Mouse (Mus musculus) limb, embryonic 11.5 days (tissue): ENCODE results near the gene Utf1. TPM values are rescaled to one million over a fixed set of nuclear protein-coding genes. Genes with fewer than 3 reads are reported as not detected.

Experiments used
- ATAC-seq: fragments of 200-750 bp; cut with Nextera tagmentation; 2 replicates; pipeline ENCODE4 v1.8.0; 2017; ENCODE audit warnings: low read depth; ENCODE audit not compliant: insufficient number of reproducible peaks, low FRiP score, low TSS enrichment
- DNase-seq: peaks from one replicate; pipeline ENCODE4 v3.0.0-alpha.2; 2015; ENCODE audit warnings: low spot score
- H3K27ac ChIP-seq: fragments of 300-500 bp; sonication (generic); replicated peaks from 2 replicates; pipeline ENCODE4 v1.5.1; 2014; ENCODE audit warnings: low read depth, mild to moderate bottlenecking, low read length
- H3K27me3 ChIP-seq: fragments of 300-500 bp; sonication (generic); 2 replicates; pipeline ENCODE4 v1.6.1; 2014; ENCODE audit warnings: mild to moderate bottlenecking, low read length, mixed read lengths; ENCODE audit not compliant: control insufficient read depth, insufficient read depth
- H3K36me3 ChIP-seq: fragments of 300-500 bp; sonication (generic); 2 replicates; pipeline ENCODE4 v1.6.1; 2014; ENCODE audit warnings: mild to moderate bottlenecking, low read length, moderate library complexity, mixed read lengths; ENCODE audit not compliant: control insufficient read depth, insufficient read depth
- H3K4me1 ChIP-seq: fragments of 300-500 bp; sonication (generic); 2 replicates; pipeline ENCODE4 v1.6.1; 2014; ENCODE audit warnings: low read length, mixed read lengths; ENCODE audit not compliant: control insufficient read depth, insufficient read depth
- H3K4me2 ChIP-seq: fragments of 300-500 bp; sonication (generic); 2 replicates; pipeline ENCODE4 v1.6.1; 2014; ENCODE audit warnings: low read depth, mild to moderate bottlenecking, moderate library complexity; ENCODE audit not compliant: severe bottlenecking
- H3K4me3 ChIP-seq: fragments of 300-500 bp; sonication (generic); 2 replicates; pipeline ENCODE4 v1.5.1; 2014; ENCODE audit warnings: low read depth, low read length
- H3K9ac ChIP-seq: fragments of 300-500 bp; sonication (generic); 2 replicates; pipeline ENCODE4 v1.6.1; 2014; ENCODE audit warnings: mild to moderate bottlenecking, low read length
- H3K9me3 ChIP-seq: fragments of 300-500 bp; sonication (generic); 2 replicates; pipeline ENCODE4 v1.6.1; 2016; ENCODE audit warnings: low read length; ENCODE audit not compliant: control insufficient read depth
- WGBS: fragments of 180-500 bp; shearing (Covaris S2); extraction: QIAGEN DNeasy Blood & Tissue Kit; methylation state at CpG from one replicate; pipeline ENCODE4 v1.1.7; 2014; 5-methylcytosine and 5-hydroxymethylcytosine counted together
- polyA plus RNA-seq: library from polyadenylated mRNA; unstranded; fragments of >200 nt; fragmentation: Nextera tagmentation; extraction: Ambion mirVana; gene quantifications from 2 replicates; pipeline ENCODE4 v1.2.1, GENCODE M21; 2014

The Utf1 gene
- polyA plus RNA-seq, 1 experiment from 2014 or later = not detected

- Histone ChIP-seq H3K27ac (no peak overlapping the region), H3K9me3 (no peaks in the 10 kb centered on the region), H3K4me3 (no peak overlapping the region), H3K9ac (no peak overlapping the region), H3K36me3 (no peaks in the 10 kb centered on the region; the same call in 1 of the 2 replicates), H3K27me3 (no peaks in the 10 kb centered on the region), H3K4me2 (no peak overlapping the region), H3K4me1 (no peaks in the 10 kb centered on the region)
- DNase-seq (no peak), ATAC-seq (no peak)
- WGBS = 88% methylated on average over 11 of the region's 11 CpGs
Observed at GRCm38 (mm10) chr7:139982058-139982457, 38.5 kb downstream of the Utf1 start.

GRCm38 (mm10) chr7:139984505-139984904, 40.9 kb downstream of the Utf1 start:
- H3K27ac ChIP-seq = no peak overlapping the region
- ATAC-seq (no peak), DNase-seq (no peak)
- H3K36me3 ChIP-seq = no peaks in the 10 kb centered on the region; the same call in 1 of the 2 replicates
- H3K27me3 ChIP-seq = no peaks in the 10 kb centered on the region
- H3K4me3 ChIP-seq = no peak overlapping the region
- 89% methylated on average over 11 of the region's 11 CpGs for WGBS
- H3K4me2 ChIP-seq = no peak overlapping the region
- no peaks in the 10 kb centered on the region for H3K9me3 ChIP-seq
- no peak overlapping the region for H3K9ac ChIP-seq
- H3K4me1 ChIP-seq = no peaks in the 10 kb centered on the region

- H3K36me3 ChIP-seq = no peaks in the 10 kb centered on the region; the same call in 1 of the 2 replicates
- no peaks in the 10 kb centered on the region for H3K4me1 ChIP-seq
- 87% methylated on average over 9 of the region's 9 CpGs for WGBS
- H3K9ac ChIP-seq = no peak overlapping the region
- no peaks in the 10 kb centered on the region for H3K27me3 ChIP-seq
- DNase-seq = no peak
- no peak overlapping the region for H3K4me3 ChIP-seq
- no peak overlapping the region for H3K27ac ChIP-seq
- no peak overlapping the region for H3K4me2 ChIP-seq
- H3K9me3 ChIP-seq = no peaks in the 10 kb centered on the region
- ATAC-seq = no peak
Observed at GRCm38 (mm10) chr7:139988272-139988671, 44.7 kb downstream of the Utf1 start.

- Histone ChIP-seq H3K4me2 (no peak overlapping the region), H3K36me3 (no peaks in the 10 kb centered on the region; the same call in 1 of the 2 replicates), H3K4me3 (no peak overlapping the region), H3K9ac (no peak overlapping the region), H3K27me3 (no peaks in the 10 kb centered on the region), H3K9me3 (no peaks in the 10 kb centered on the region), H3K4me1 (no peaks in the 10 kb centered on the region), H3K27ac (no peak overlapping the region)
- no peak for ATAC-seq
- 74% methylated on average over 8 of the region's 8 CpGs for WGBS
- DNase-seq = no peak
Observed at GRCm38 (mm10) chr7:139990864-139991394, 47.3 kb downstream of the Utf1 start.

GRCm38 (mm10) chr7:139992406-139992805, 48.8 kb downstream of the Utf1 start, which contains the start of gene Adam8:
Gene Adam8 (minus strand): TSS chr7:139992562.
- ATAC-seq = no peak
- Histone ChIP-seq H3K9me3 (no peaks in the 10 kb centered on the region), H3K27me3 (no peaks in the 10 kb centered on the region), H3K4me1 (no peaks in the 10 kb centered on the region), H3K4me2 (no peak within 1 kb of the TSS), H3K9ac (no peak within 1 kb of the TSS), H3K36me3 (peaks cover 5% of the 10 kb centered on the region; the same call in 1 of the 2 replicates), H3K27ac (no peak within 1 kb of the TSS), H3K4me3 (no peak within 1 kb of the TSS)
- DNase-seq = no peak
- WGBS = 16% methylated on average over 7 of the region's 7 CpGs

- H3K36me3 ChIP-seq = peaks cover 5% of the 10 kb centered on the region; the same call in 1 of the 2 replicates
- no peak for ATAC-seq
- 88% methylated on average over 6 of the region's 6 CpGs for WGBS
- no peak for DNase-seq
- H3K27me3 ChIP-seq = no peaks in the 10 kb centered on the region
- H3K27ac ChIP-seq = no peak overlapping the region
- no peak overlapping the region for H3K4me2 ChIP-seq
- no peak overlapping the region for H3K4me3 ChIP-seq
- H3K9me3 ChIP-seq = no peaks in the 10 kb centered on the region
- H3K9ac ChIP-seq = no peak overlapping the region
- no peaks in the 10 kb centered on the region for H3K4me1 ChIP-seq
Observed at GRCm38 (mm10) chr7:139993532-139993931, 49.9 kb downstream of the Utf1 start.

- 77% methylated on average over 4 of the region's 4 CpGs for WGBS
- H3K36me3 ChIP-seq = peaks cover 6% of the 10 kb centered on the region; the same call in 1 of the 2 replicates
- no peaks in the 10 kb centered on the region for H3K27me3 ChIP-seq
Observed at GRCm38 (mm10) chr7:139994202-139994601, 50.6 kb downstream of the Utf1 start.

GRCm38 (mm10) chr7:139994676-139995075, 51.1 kb downstream of the Utf1 start:
- DNase-seq (peak; percentile 71), ATAC-seq (no peak)
- Histone ChIP-seq H3K36me3 (peaks cover 7% of the 10 kb centered on the region; the same call in 1 of the 2 replicates), H3K9me3 (no peaks in the 10 kb centered on the region), H3K4me1 (no peaks in the 10 kb centered on the region), H3K27ac (no peak overlapping the region), H3K4me3 (no peak overlapping the region), H3K4me2 (no peak overlapping the region), H3K9ac (no peak overlapping the region), H3K27me3 (no peaks in the 10 kb centered on the region)
- 31% methylated on average over 3 of the region's 3 CpGs for WGBS

More at GRCm38 (mm10) chr7:139994202-139994601, 50.6 kb downstream of the Utf1 start:
- no peaks in the 10 kb centered on the region for H3K4me1 ChIP-seq
- H3K9ac ChIP-seq = no peak overlapping the region
- no peak for ATAC-seq
- no peak overlapping the region for H3K27ac ChIP-seq
- no peak overlapping the region for H3K4me2 ChIP-seq
- no peaks in the 10 kb centered on the region for H3K9me3 ChIP-seq
- no peak for DNase-seq
- no peak overlapping the region for H3K4me3 ChIP-seq
